Mouse (Mus musculus) cortical plate, adult 2 months (tissue): ENCODE measurements around the gene Syde2.

Experiments
- CTCF ChIP-seq: fragments of 200-500 bp; IDR thresholded peaks from 2 replicates; pipeline ENCODE4 v1.5.1; 2011; ENCODE audit warnings: mild to moderate bottlenecking, control low read depth, low read length; ENCODE audit not compliant: insufficient read depth; ENCODE audit errors: extremely low read depth
- POLR2A ChIP-seq: fragments of 200-500 bp; IDR thresholded peaks from 2 replicates; pipeline ENCODE4 v1.6.1; 2011; ENCODE audit warnings: mild to moderate bottlenecking, low read length, control low read depth; ENCODE audit not compliant: insufficient read depth; ENCODE audit errors: extremely low read depth

GRCm38 (mm10) chr3:146009859-146010645 is 22.4 kb downstream of the Syde2 start:
- TF ChIP-seq CTCF (no peak), POLR2A (no peak)
